Mouse (Mus musculus): ENCODE measurements at regions not wholly inside any gene's neighbourhood (a gene's known extent, or its start where the extent isn't known, plus 50 kb on each side); places are given as distances from the start of the nearest gene placed in this dataset.

GRCm38 (mm10) chr3:51095847-51096447 lies 128.3 kb upstream of the Noct start:
- Histone ChIP-seq H3K27me3 (ENCODE audit: insufficient read depth, low read length) (no peaks in the 10 kb centered on the region), H3K9me3 (replicated peaks) (0 out of 2 replicates have a peak, but pooled peaks cover 4% of the 10 kb centered on the region), H3K4me3 (ENCODE audit: low read depth, low read length) (no peak overlapping the region), H3K36me3 (replicated peaks) (no peaks in the 10 kb centered on the region), H3K4me1 (ENCODE audit: insufficient read depth, low read depth, low read length) (no peaks in the 10 kb centered on the region)
- ATAC-seq (ENCODE audit: extremely low read depth, insufficient number of reproducible peaks, low FRiP score, poor library complexity, severe bottlenecking), result no peak
- no peak for DNase-seq (ENCODE audit: low spot score)
- TF ChIP-seq POLR2AphosphoS5 (IDR thresholded peaks at IDR 0.05; ENCODE audit: insufficient replicate concordance, low read depth, low read length) (no peak), GATA2 (IDR thresholded peaks at IDR 0.05; ENCODE audit: borderline replicate concordance, low read depth, low read length) (no peak), GATA1 (IDR thresholded peaks at IDR 0.05; ENCODE audit: borderline replicate concordance, low read length) (no peak), CTCF (IDR thresholded peaks at IDR 0.05; ENCODE audit: low read depth, low read length) (no peak), TAL1 (conservative IDR thresholded peaks at IDR 0.05; ENCODE audit: low read depth, low read length) (no peak)

- H3K4me3 ChIP-seq (ENCODE audit: low read depth, low read length), result no peak overlapping the region
- DNase-seq (ENCODE audit: low spot score) (no peak), ATAC-seq (ENCODE audit: extremely low read depth, insufficient number of reproducible peaks, low FRiP score, poor library complexity, severe bottlenecking) (no peak)
- H3K9me3 ChIP-seq (replicated peaks), result 0 out of 2 replicates have a peak, but pooled peaks cover 4% of the 10 kb centered on the region
- no peak for TF ChIP-seq CTCF (IDR thresholded peaks at IDR 0.05; ENCODE audit: low read depth, low read length)
- no peak for TF ChIP-seq POLR2AphosphoS5 (IDR thresholded peaks at IDR 0.05; ENCODE audit: insufficient replicate concordance, low read depth, low read length)
- no peak for TF ChIP-seq GATA2 (IDR thresholded peaks at IDR 0.05; ENCODE audit: borderline replicate concordance, low read depth, low read length)
- TF ChIP-seq TAL1 (conservative IDR thresholded peaks at IDR 0.05; ENCODE audit: low read depth, low read length), result no peak
- TF ChIP-seq GATA1 (IDR thresholded peaks at IDR 0.05; ENCODE audit: borderline replicate concordance, low read length), result no peak
- H3K27me3 ChIP-seq (ENCODE audit: insufficient read depth, low read length), result no peaks in the 10 kb centered on the region
- H3K4me1 ChIP-seq (ENCODE audit: insufficient read depth, low read depth, low read length), result no peaks in the 10 kb centered on the region
- no peaks in the 10 kb centered on the region for H3K36me3 ChIP-seq (replicated peaks)
These were observed 127.7 kb upstream of the Noct start for GRCm38 (mm10) chr3:51096545-51096944.

- no peak for DNase-seq (ENCODE audit: low spot score)
- Histone ChIP-seq H3K4me1 (ENCODE audit: insufficient read depth, low read depth, low read length) (no peaks in the 10 kb centered on the region), H3K27me3 (ENCODE audit: insufficient read depth, low read length) (no peaks in the 10 kb centered on the region), H3K9me3 (replicated peaks) (0 out of 2 replicates have a peak, but pooled peaks cover 4% of the 10 kb centered on the region), H3K4me3 (ENCODE audit: low read depth, low read length) (no peak overlapping the region), H3K36me3 (replicated peaks) (no peaks in the 10 kb centered on the region)
- ATAC-seq (ENCODE audit: extremely low read depth, insufficient number of reproducible peaks, low FRiP score, poor library complexity, severe bottlenecking), result no peak
- no peak for TF ChIP-seq GATA2 (IDR thresholded peaks at IDR 0.05; ENCODE audit: borderline replicate concordance, low read depth, low read length)
- no peak for TF ChIP-seq POLR2AphosphoS5 (IDR thresholded peaks at IDR 0.05; ENCODE audit: insufficient replicate concordance, low read depth, low read length)
- no peak for TF ChIP-seq GATA1 (IDR thresholded peaks at IDR 0.05; ENCODE audit: borderline replicate concordance, low read length)
- TF ChIP-seq CTCF (IDR thresholded peaks at IDR 0.05; ENCODE audit: low read depth, low read length), result no peak
- TF ChIP-seq TAL1 (conservative IDR thresholded peaks at IDR 0.05; ENCODE audit: low read depth, low read length), result no peak
These were observed 126.9 kb upstream of the Noct start for GRCm38 (mm10) chr3:51097362-51097761.

- TF ChIP-seq GATA1 (IDR thresholded peaks at IDR 0.05; ENCODE audit: borderline replicate concordance, low read length), result no peak
- TF ChIP-seq GATA2 (IDR thresholded peaks at IDR 0.05; ENCODE audit: borderline replicate concordance, low read depth, low read length), result no peak
- no peak for TF ChIP-seq CTCF (IDR thresholded peaks at IDR 0.05; ENCODE audit: low read depth, low read length)
- TF ChIP-seq TAL1 (conservative IDR thresholded peaks at IDR 0.05; ENCODE audit: low read depth, low read length), result no peak
- no peak for TF ChIP-seq POLR2AphosphoS5 (IDR thresholded peaks at IDR 0.05; ENCODE audit: insufficient replicate concordance, low read depth, low read length)
- ATAC-seq (ENCODE audit: extremely low read depth, insufficient number of reproducible peaks, low FRiP score, poor library complexity, severe bottlenecking), result no peak
- Histone ChIP-seq H3K4me1 (ENCODE audit: insufficient read depth, low read depth, low read length) (no peaks in the 10 kb centered on the region), H3K36me3 (replicated peaks) (no peaks in the 10 kb centered on the region), H3K27me3 (ENCODE audit: insufficient read depth, low read length) (no peaks in the 10 kb centered on the region), H3K4me3 (ENCODE audit: low read depth, low read length) (no peak overlapping the region), H3K9me3 (replicated peaks) (0 out of 2 replicates have a peak, but pooled peaks cover 4% of the 10 kb centered on the region)
- DNase-seq (ENCODE audit: low spot score), result no peak
These were observed 124.3 kb upstream of the Noct start for GRCm38 (mm10) chr3:51099966-51100365.

- ATAC-seq (ENCODE audit: extremely low read depth, insufficient number of reproducible peaks, low FRiP score, poor library complexity, severe bottlenecking), result no peak
- H3K4me3 ChIP-seq (ENCODE audit: low read depth, low read length), result no peak overlapping the region
- no peaks in the 10 kb centered on the region for H3K27me3 ChIP-seq (ENCODE audit: insufficient read depth, low read length)
- no peak for DNase-seq (ENCODE audit: low spot score)
- no peaks in the 10 kb centered on the region for H3K4me1 ChIP-seq (ENCODE audit: insufficient read depth, low read depth, low read length)
- no peaks in the 10 kb centered on the region for H3K36me3 ChIP-seq (replicated peaks)
- TF ChIP-seq GATA1 (IDR thresholded peaks at IDR 0.05; ENCODE audit: borderline replicate concordance, low read length) (no peak), GATA2 (IDR thresholded peaks at IDR 0.05; ENCODE audit: borderline replicate concordance, low read depth, low read length) (no peak), TAL1 (conservative IDR thresholded peaks at IDR 0.05; ENCODE audit: low read depth, low read length) (no peak)
- H3K9me3 ChIP-seq (replicated peaks), result 0 out of 2 replicates have a peak, but pooled peaks cover 4% of the 10 kb centered on the region
These were observed 115.5 kb upstream of the Noct start for GRCm38 (mm10) chr3:51108639-51109202.

GRCm38 (mm10) chr3:51111241-51111640 lies 113.0 kb upstream of the Noct start:
- H3K9me3 ChIP-seq (replicated peaks), result no peaks in the 10 kb centered on the region
- H3K27me3 ChIP-seq (ENCODE audit: insufficient read depth, low read length), result no peaks in the 10 kb centered on the region
- ATAC-seq (ENCODE audit: extremely low read depth, insufficient number of reproducible peaks, low FRiP score, poor library complexity, severe bottlenecking) (no peak), DNase-seq (ENCODE audit: low spot score) (no peak)
- no peak overlapping the region for H3K4me3 ChIP-seq (ENCODE audit: low read depth, low read length)
- no peaks in the 10 kb centered on the region for H3K4me1 ChIP-seq (ENCODE audit: insufficient read depth, low read depth, low read length)
- no peak for TF ChIP-seq GATA2 (IDR thresholded peaks at IDR 0.05; ENCODE audit: borderline replicate concordance, low read depth, low read length)
- TF ChIP-seq CTCF (IDR thresholded peaks at IDR 0.05; ENCODE audit: low read depth, low read length), result no peak
- TF ChIP-seq TAL1 (conservative IDR thresholded peaks at IDR 0.05; ENCODE audit: low read depth, low read length), result no peak
- no peak for TF ChIP-seq GATA1 (IDR thresholded peaks at IDR 0.05; ENCODE audit: borderline replicate concordance, low read length)
- no peak for TF ChIP-seq POLR2AphosphoS5 (IDR thresholded peaks at IDR 0.05; ENCODE audit: insufficient replicate concordance, low read depth, low read length)
- no peaks in the 10 kb centered on the region for H3K36me3 ChIP-seq (replicated peaks)
